Mouse (Mus musculus): Measurements from ENCODE around the gene Ankrd28.

- TF ChIP-seq POLR2A (IDR thresholded peaks at IDR 0.05; ENCODE audit: low read depth, low read length) (no peak), CTCF (IDR thresholded peaks at IDR 0.05; ENCODE audit: extremely low read depth, insufficient read depth, insufficient read length, insufficient replicate concordance) (no peak)
These were observed 146.8 kb downstream of the Ankrd28 start for GRCm38 (mm10) chr14:31683610-31684009.

All from spleen, adult 2 months (tissue).